8 mouse cellular contexts compared by ENCODE assay signal in the genomic region with DNA sequence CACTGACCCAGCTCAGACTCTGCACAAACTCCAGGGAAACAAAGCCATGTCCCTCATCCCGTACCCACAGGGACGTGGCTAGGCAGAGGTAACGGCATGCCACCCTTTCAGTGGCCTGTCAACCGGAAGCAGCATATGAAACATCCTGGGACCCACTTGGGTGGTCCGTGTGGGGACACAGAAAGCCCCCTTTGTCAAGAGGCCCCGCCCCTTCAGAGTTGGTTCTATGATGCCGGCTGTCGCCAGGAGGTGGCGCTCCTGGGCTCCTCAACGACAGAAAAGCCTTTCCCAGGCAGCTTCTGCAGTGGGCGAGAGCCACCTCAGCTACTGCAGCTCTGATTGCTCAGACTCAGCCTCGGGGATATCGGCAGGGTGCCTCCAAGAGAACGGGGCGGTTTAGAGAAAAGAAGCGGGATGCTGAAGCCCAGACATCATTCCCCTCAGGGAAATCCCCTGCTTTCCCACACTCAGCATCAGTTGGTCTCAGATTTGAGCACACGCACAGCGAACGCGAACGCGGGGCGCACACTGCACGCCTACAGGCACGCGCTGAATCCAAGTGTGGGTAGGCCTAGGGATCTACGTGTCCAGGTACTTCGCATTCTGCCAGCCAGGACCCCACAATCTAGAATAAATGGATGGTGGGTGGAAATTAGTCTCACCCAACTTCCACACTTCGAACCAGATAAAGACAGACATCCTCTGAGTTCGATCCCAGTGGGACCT. TPM values are rescaled to one million over a fixed set of nuclear protein-coding genes. Genes with fewer than 3 reads are reported as not detected.
DNase-seq lines count a peak whose midpoint lies in the region; ATAC-seq and TF ChIP-seq lines count a peak whose summit lies in the region.

No protein-coding gene starts in this region.

- TF ChIP-seq CTCF in layer of hippocampus, adult 2 months (conservative IDR thresholded peaks at IDR 0.05), result peak; percentile 95

- H3K4me1 ChIP-seq in lung, embryonic 16.5 days (replicated peaks; ENCODE audit: control insufficient read depth, insufficient read depth, low read length), result peaks cover 4% of the 10 kb centered on the region; the same call in 1 of the 2 replicates

- peak; percentile 87 for DNase-seq in ES-CJ7 (ENCODE audit: low read depth, low spot score)
- DNase-seq in cerebellum, adult 18-20 months, result peak; percentile 81 to 90
- peak; percentile 94 for DNase-seq in forelimb bud, embryonic 11.5 days (ENCODE audit: low read depth, low spot score)
- DNase-seq in heart, postnatal 4 days, result peak; percentile 89
- DNase-seq in layer of hippocampus, adult 2 months (ENCODE audit: low spot score in 2 of 2), result peak; percentile 87 to 88
- peak; percentile 77 for DNase-seq in ovary, postnatal 36 days (ENCODE audit: low spot score)
- DNase-seq in thymus, postnatal 14 days, result peak; percentile 85

- no peaks in the 10 kb centered on the region for H3K9me3 ChIP-seq in lung, embryonic 16.5 days (ENCODE audit: control insufficient read depth, low read length)

- peak overlapping the region; percentile 39 for H3K4me2 ChIP-seq in lung, embryonic 16.5 days (ENCODE audit: low read depth, low read length)

- ATAC-seq in lung, embryonic 16.5 days (ENCODE audit: low read depth), result peak; percentile 73

- H3K9ac ChIP-seq in lung, embryonic 16.5 days (ENCODE audit: low read length), result no peak overlapping the region

- H3K4me3 ChIP-seq in layer of hippocampus, adult 2 months, result peak overlapping the region; percentile 43
- H3K4me3 ChIP-seq in lung, embryonic 16.5 days (ENCODE audit: low read length), result 0 out of 2 replicates have a peak overlapping the region, but pooled peaks have one; percentile 8

- no peaks in the 10 kb centered on the region for H3K36me3 ChIP-seq in lung, embryonic 16.5 days (ENCODE audit: control insufficient read depth, insufficient read depth, low read length)

- H3K27me3 ChIP-seq in lung, embryonic 16.5 days (ENCODE audit: control insufficient read depth, insufficient read depth, low read depth, low read length), result peaks cover 16% of the 10 kb centered on the region

- peak overlapping the region; percentile 79 for H3K27ac ChIP-seq in layer of hippocampus, adult 2 months
- H3K27ac ChIP-seq in lung, embryonic 16.5 days (ENCODE audit: low read length), result no peak overlapping the region

- 14% methylated on average over 30 of the region's 30 CpGs for WGBS in lung, embryonic 16.5 days

RNA-seq across cellular contexts. Expression of gene Enpp7, which starts 10.7 kb away (rescaled TPM):
- not detected for total RNA-seq in heart, postnatal 4 days (2021)
- total RNA-seq in layer of hippocampus, adult 2 months (2021), result not detected
- polyA plus RNA-seq in lung, embryonic 16.5 days (2015; fragmentation: Nextera tagmentation; extraction: Ambion mirVana), result not detected in 2 replicates

RNA-seq across cellular contexts. Expression of gene Cbx2, which starts 24.1 kb away (rescaled TPM):
- 1 to 10 TPM; 7.6 to 7.8 TPM for total RNA-seq in heart, postnatal 4 days (2021)
- 1 to 10 TPM; 2.9 to 3.1 TPM for total RNA-seq in layer of hippocampus, adult 2 months (2021)
- 27.4 and 30.5 TPM in 2 replicates for polyA plus RNA-seq in lung, embryonic 16.5 days (2015; fragmentation: Nextera tagmentation; extraction: Ambion mirVana)

RNA-seq across cellular contexts. Expression of gene Cbx8, which starts 42.1 kb away (rescaled TPM):
- total RNA-seq in heart, postnatal 4 days (2021), result 1 to 10 TPM; 5.6 to 5.7 TPM
- 10 to 100 TPM; 10.2 to 11.3 TPM for total RNA-seq in layer of hippocampus, adult 2 months (2021)
- polyA plus RNA-seq in lung, embryonic 16.5 days (2015; fragmentation: Nextera tagmentation; extraction: Ambion mirVana), result 7.7 and 7.9 TPM in 2 replicates
